Mouse (Mus musculus): Measurements from ENCODE around the gene Urad.

- TF ChIP-seq CTCF (IDR thresholded peaks at IDR 0.05; ENCODE audit: extremely low read depth, insufficient read depth, insufficient read length, insufficient replicate concordance) (no peak), POLR2A (IDR thresholded peaks at IDR 0.05; ENCODE audit: low read depth, low read length) (no peak)
Measured at GRCm38 (mm10) chr5:147355788-147356187, 33.5 kb upstream of the Urad start.

Measured in spleen, adult 2 months (tissue).